Mouse (Mus musculus) c-Kit-negative CD71-positive TER-119-positive erythroid progenitor cells, embryonic 14.5 days (primary cell): Measurements from ENCODE around the gene Ypel4.

Experiments
- DNase-seq: peaks from one replicate; pipeline ENCODE4 v3.0.0-alpha.2; 2013; ENCODE audit warnings: low read depth, low spot score

Ypel4 gene

DNA sequence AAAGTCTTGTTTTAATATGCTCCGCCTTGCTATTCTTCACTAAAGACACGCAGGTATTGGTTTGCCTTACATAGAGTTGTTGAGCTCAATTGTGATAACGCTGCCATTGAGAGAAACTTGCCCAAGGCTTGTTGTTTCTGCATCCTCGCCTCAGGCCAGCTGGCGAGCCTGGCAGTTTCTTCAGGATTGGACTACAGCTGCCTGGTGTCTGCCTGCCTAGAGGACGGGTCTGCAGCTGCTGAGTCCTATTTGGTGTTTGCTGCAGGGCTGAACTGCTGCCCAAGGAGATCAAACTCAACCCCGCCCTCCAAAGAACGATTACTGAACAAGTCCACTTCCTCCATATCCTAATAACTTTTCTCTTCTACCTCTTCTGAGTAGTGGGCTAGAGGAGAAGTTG lies 26.9 kb downstream of the Ypel4 start:
- no peak for DNase-seq

DNA sequence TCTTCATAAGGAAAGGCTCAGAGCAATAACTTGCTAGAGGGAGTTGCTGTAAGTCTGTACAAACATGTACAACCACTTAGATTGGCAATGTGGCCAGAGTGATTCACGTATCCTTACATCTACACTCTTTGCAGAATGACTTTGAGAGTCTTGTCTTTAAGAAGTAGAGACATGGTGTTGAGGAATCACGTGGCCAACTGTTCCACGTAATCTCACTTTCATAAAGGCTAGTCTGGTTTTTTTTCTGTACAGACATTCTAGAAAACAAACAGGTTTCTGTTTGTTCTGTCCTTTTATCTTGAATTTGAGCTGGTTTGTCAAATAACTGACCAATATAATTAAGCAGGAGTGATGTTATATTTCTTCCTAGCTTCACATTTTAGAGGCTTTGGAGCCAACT lies 27.5 kb downstream of the Ypel4 start:
- DNase-seq, result no peak

DNA sequence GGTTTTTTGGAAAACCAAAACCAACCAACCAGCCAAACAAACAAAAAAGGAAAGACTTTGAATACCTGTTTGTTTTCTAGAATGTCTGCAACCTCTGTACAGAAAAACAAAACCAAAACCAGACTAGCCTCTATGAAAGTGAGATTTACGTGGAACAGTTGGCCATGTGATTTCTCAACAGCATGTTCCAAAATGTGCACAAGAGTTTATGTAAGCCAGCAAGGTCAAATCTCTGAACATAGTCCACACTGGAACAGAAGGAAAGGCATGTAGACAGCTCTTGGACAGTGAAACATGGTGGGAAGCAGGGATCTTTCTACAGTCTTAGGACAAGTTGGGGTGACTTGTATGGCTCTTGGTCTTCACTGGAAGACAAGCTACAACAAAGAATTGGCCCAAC lies 28.0 kb downstream of the Ypel4 start:
- DNase-seq, result no peak

DNA sequence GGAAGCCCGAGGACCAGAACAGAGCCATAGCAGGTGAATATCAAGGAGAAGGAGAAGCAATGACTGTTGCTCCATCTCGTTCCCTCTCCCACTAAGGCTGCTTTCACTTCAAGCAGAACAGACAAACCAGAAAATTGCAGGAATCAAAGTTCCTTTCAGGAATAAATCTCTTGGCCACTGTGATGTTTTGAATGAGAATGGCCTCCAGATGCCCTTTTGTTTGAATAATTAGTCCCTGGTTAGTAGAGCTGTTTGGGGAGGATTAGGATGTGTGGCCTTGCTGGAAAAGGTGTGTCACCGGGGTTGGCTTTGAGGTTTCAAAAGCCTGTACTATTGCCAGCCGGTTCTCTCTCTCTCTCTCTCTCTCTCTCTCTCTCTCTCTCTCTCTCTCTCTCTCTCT lies 28.4 kb downstream of the Ypel4 start:
- DNase-seq, result no peak

DNA sequence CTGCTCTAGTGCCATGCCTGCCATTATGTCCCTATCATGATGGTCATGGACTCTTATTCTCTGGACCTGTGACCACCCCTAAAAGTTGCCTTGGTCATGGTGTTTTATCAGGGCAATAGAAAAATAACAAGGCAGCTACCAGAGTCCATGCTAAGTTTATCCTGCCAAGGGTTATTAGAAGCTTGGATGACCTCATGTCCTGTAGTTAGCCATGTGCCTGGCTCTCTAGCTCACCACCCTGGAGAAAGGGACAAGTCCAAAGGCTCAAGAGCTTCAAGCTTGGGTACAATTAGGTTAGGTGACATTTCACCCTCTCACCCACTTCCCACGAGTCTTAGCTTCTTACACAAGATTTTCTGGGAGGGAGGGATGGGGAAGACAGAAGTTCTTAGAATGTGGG lies 29.0 kb downstream of the Ypel4 start:
- DNase-seq, result no peak

DNA sequence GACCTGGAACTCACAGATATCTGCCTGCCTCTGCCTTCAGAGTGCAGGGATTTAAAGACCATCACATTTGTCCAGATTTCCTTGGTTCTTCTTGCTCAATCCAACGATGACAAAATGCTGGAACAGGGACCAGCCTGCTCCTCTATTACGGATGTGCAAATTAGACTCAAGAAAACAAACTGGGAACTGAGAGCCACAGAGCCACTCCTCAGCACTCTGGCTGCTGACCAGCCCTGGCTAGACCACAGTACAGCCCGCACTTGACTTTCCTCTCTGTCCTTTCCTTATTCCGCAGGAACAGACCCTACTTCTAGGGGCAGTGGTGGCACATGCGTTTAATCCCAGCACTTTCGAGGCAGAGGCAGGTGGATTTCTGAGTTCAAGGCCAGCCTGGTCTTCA lies 36.6 kb downstream of the Ypel4 start:
- no peak for DNase-seq

DNA sequence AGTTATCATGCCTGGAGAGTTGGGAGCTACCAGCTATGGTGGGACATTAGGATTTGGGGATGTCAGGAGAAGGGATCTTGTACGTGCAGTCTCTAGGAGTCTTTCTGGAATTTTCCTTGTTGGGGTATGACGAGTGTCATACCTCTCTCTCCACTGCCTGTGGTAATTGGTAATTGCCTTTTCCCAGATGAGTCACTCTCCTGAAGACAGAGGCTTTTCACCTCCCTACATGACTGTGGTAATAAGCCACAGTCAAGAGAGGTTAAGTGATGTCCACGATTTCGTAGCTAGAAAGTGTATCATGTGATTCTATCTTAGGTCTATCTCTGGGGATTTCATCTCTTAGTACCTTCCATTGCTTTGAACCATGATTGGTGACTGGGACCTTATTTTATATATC lies 38.6 kb downstream of the Ypel4 start:
- no peak for DNase-seq

DNA sequence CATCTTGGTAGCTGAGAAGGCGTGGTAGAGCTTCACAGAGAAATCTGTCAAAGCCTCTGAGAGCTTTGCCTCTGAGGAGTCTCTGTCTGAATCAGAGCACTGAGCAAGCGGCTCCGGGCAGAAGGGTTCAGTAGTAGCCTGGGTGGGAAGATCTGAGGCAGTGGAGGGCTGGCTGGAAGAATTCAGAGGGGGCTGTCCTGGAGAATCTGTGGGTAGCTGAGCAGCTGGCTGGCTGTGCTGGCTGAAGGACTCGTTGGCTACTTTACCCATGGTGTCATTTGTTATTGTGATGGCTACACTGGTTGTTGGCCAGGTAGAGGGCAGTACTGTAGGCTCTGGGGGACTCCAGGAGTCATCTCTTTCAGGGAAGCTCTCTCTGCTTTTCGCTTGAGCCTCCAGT lies 39.3 kb downstream of the Ypel4 start:
- DNase-seq, result no peak

DNA sequence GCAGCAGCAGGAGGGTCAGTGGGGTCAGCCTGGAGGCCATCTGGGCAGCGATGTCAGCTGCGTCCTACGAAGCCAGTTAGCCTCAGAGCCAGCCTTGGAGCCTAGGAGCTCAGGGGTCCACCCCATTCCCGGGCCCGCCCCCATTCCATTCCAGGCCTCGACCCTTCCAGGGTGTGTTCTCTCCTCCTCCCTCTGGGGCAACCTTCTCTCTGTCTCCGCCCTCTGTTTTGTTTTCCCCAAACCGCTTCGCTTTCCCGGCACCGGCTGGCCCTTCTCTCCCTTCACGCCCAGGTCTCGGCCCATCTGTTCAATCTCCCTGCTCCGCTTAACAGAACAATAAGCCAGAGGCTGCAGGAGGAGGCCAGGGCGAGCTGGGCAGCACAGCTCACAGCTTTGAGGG lies 40.9 kb downstream of the Ypel4 start:
- DNase-seq, result no peak

DNA sequence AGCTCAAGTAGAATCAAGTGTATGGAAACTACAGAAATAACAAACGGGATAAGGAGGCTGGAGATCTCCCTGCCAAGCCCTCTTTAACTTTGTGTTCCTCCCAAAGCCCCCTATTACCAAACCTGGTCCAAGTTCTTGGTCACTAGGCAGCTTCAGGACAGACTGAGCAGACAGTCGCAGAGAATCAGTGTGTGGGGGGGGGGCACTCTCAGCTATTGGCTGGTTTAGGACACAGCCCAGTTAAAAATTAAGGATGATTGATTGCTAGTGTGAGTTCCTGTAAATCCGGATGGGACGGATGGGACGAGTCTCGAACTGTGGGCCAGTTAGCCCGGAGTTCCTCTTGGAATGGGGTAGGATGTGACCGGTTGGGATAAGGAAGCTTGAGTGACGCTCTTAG lies 41.4 kb downstream of the Ypel4 start, which contains the start of gene Serping1:
Serping1 (minus strand) TSS at position 204 of the 400 bp plus-strand sequence.
- DNase-seq, result no peak

DNA sequence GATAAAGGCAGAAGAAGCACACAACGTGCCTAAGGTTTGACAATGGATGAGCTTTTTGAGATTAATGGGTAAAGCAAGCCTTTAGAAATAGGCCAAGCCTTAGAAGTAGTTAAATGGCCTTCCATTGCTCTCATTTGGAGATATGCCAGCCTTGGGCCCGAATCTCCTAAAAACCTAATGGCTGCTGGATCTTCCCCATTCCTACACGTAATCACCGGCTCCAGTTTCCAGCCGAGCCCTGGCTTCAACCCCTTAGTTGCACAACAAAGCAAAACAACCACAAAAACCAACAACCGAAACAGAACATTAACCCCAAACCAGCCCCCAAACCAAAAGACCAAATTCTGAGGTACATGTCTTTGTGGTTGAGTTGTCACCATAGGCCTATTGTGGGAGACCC lies 41.8 kb downstream of the Ypel4 start:
- DNase-seq, result no peak

DNA sequence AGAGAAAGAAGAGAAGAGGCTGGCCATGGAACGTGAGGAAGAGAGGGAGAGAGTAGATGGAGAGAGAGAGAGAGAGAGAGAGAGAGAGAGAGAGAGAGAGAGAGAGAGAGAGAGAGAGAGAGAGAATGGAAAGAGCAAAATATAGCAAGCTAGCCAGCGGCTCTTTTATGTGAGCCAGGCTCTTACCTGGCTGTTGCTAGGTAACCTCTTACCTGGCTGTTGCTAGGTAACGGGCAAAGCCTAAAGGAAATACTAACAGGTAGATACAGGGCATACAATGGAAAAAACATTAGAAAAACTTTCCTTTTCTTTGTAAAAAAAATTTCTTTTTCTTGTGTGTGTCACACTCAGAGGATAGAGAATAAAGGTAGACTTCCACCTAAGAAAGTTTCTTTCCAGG lies 43.8 kb downstream of the Ypel4 start:
- DNase-seq, result no peak

DNA sequence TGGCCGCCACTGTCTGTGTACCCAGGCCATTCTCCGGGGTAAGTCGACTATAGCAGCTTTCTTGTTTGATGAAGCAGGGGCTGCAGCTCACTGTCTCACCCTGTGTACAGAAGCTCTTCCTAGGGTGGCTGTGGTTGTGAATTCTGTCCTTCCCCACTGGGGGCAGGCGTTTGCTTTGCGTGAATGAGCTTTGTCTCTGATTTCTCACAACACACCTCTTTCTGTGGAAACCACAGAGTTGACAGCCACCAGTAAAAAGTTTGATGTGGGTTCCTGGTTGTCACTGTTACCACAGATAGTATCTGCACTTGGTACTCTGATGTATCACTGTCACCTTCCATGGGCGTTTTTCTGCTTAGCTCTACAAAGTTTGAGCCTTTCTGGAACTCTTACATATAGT lies 45.4 kb downstream of the Ypel4 start:
- no peak for DNase-seq

DNA sequence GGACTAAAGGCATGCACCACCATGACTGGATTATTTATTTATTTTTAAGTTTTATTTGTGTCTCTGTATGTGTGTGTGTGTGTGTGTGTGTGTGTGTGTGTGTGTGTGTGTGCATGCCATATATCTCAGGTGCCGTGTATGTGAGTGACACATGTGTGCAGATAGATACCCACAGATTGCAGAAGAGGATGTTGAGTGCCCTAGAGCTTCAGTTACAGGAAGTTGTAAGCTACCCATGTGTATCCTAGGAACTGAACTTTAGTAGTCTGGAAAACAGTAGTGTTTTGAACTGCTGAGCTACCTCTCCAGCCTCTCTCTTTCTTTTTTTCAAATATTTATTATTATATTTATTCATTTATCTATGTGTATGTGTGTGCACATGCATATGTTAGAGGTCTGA lies 49.5 kb downstream of the Ypel4 start:
- DNase-seq, result no peak

DNA sequence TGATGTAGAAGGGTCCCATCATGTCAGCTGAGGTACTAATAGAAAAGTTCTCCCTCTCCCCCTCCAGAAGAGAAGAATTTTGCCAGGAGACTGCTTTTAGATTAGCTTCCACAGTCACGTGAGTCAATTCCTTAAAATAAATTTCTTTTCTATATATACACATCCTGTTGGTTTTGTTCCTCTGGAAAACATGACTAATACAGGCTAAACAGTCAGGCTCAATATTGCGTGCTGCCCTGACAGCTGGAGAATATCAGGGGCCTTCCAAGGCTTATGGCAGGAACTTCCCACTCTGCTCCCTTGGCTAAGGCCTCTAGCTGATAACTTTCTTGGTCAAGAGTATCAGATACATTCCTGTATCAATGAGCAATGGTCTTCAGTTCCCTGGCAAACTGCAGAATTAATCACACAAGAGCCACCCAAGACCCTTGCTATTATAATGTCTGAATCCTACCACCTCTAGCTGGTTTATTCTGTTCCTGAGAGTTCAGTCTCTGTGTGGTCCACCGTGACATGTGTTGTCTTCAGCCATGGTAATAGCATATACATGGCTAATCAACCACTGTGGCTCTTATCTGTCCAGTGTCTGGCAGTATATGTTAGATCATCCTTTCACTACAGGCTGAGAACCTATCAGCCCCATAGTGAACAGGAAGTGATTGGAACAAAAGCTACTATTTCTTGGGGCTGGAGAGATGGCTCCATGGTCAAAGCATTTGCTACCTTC lies 50.1 kb downstream of the Ypel4 start:
- no peak for DNase-seq
